Mouse (Mus musculus) midbrain, embryonic 10.5 days (tissue): ENCODE measurements around the gene Trim34a. TPM values are rescaled to one million over a fixed set of nuclear protein-coding genes. Genes with fewer than 3 reads are reported as not detected.
"Not testable (repeated sequence)": the region's sequence is repeated elsewhere in the genome, so short reads cannot be mapped to it uniquely, and the experiment has no call there.

Experiments used
- DNase-seq: peaks from one replicate; pipeline ENCODE4 v3.0.0-alpha.2; 2017; ENCODE audit warnings: low spot score
- H3K27ac ChIP-seq: fragments of 300-500 bp; sonication (generic); replicated peaks from 2 replicates; pipeline ENCODE4 v1.5.1; 2016; ENCODE audit warnings: mild to moderate bottlenecking
- H3K27me3 ChIP-seq: fragments of 300-500 bp; sonication (generic); 2 replicates; pipeline ENCODE4 v1.6.1; 2016; ENCODE audit warnings: low read depth, mild to moderate bottlenecking; ENCODE audit not compliant: poor library complexity, severe bottlenecking
- H3K36me3 ChIP-seq: fragments of 300-500 bp; sonication (generic); 2 replicates; pipeline ENCODE4 v1.6.1; 2016; ENCODE audit warnings: mild to moderate bottlenecking, moderate library complexity
- H3K4me1 ChIP-seq: fragments of 300-500 bp; sonication (generic); 2 replicates; pipeline ENCODE4 v1.6.1; 2016
- H3K4me3 ChIP-seq: fragments of 300-500 bp; sonication (generic); 2 replicates; pipeline ENCODE4 v1.5.1; 2016; ENCODE audit warnings: mild to moderate bottlenecking, moderate library complexity
- H3K9me3 ChIP-seq: fragments of 300-500 bp; sonication (generic); replicated peaks from 2 replicates; pipeline ENCODE4 v1.6.1; 2016; ENCODE audit warnings: mild to moderate bottlenecking
- WGBS: fragments of 180-500 bp; shearing (Covaris S2); methylation state at CpG from one replicate; pipeline ENCODE4 v1.1.7; 2016; 5-methylcytosine and 5-hydroxymethylcytosine counted together
- polyA plus RNA-seq: library from polyadenylated mRNA; unstranded; fragments of >200 nt; fragmentation: Nextera tagmentation; extraction: Ambion mirVana; gene quantifications from 2 replicates; pipeline ENCODE4 v1.2.1, GENCODE M21; 2016

Trim34a gene
- polyA plus RNA-seq, 1 experiment from 2014 or later = 0.44 TPM

DNA sequence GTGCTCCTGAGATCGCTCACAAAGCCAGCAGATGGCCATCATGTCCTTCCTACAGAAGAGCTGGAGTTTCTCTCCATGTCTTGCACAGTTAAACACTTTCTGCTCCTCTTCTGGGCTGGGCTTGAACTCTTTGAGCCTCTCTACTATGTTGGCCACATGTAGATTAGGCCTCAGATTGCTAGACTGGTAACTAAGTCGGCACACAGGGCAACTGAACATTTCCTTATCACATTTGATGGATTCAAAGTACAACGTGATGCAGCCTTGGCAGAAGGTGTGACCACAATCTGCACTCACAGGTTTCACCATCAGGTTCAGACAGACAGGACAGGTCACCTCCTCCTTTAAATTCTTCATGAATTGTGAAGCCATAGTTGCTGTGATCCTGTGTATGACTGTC lies 35.1 kb downstream of the Trim34a start:
- not testable (repeated sequence) for DNase-seq, H3K4me1 ChIP-seq, H3K27ac ChIP-seq, H3K36me3 ChIP-seq, H3K27me3 ChIP-seq, H3K9me3 ChIP-seq, H3K4me3 ChIP-seq
- WGBS = 79% methylated on average over 3 of the region's 3 CpGs

DNA sequence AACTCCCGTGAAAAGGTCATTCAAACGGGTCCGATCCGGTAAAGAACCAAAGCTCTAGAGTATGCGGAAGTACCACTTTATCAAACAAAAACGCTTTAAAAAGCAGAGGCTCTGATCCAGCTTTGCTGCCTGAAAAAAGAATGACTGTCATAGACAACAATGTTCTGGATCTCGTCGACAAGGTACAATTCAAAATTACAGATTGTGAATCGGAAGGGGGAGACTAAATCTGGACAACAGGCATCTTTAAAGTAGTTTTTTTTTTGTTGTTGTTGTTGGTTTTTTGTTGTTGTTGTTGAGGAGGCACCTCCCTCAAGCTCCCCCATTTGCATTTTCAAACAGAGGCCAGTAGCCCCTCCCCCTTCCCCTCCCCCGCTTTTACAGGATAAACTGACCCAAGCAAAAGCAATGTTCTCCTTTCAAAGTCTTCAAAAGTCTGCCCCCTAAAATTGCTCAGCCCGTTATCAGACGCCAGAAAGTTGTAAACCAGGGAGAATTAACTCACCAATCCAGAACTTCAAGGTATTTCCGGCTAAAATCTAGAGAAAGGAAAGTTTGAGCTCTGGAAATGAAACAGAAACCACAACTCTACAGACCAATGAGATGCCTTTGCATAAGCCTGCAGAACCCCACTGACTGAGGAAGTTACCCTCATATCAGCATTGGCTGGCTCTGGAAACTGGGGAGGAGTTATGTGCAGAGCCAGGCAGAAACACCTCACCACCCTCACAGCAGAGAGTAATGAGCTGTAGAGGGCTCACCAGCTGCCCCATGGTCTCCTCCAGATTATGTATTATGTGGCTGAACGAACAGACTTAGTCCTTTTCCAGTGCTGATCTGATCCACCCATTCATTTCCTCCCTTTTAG lies 43.6 kb downstream of the Trim34a start, which contains the start of gene Trim5:
Gene Trim5 (minus strand): TSS at position 519 of the 868 bp plus-strand sequence.
- H3K9me3 ChIP-seq, H3K4me1 ChIP-seq, DNase-seq, H3K4me3 ChIP-seq, H3K36me3 ChIP-seq, H3K27me3 ChIP-seq, H3K27ac ChIP-seq: not testable (repeated sequence)
- 42% methylated on average over 14 of the region's 14 CpGs for WGBS

DNA sequence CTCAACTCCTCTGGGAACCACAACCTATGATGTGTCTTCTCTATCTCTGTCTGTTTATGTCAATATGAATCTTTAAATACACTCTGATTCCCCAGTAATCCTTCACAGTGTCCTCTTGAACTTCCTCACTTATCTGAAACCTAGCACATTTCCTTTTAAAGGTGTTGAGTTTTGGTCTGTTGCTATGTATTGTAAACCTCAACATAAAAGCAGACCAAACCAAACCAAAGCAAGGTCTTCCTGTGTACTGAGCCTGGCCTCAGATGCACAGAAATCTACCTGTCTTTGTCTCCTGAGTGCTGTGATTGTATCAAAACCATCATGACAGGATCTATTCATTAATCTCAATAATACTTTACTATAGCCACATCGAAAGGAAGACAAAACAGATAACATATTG lies 46.4 kb downstream of the Trim34a start:
- Histone ChIP-seq H3K27ac (no peak overlapping the region), H3K4me1 (no peaks in the 10 kb centered on the region), H3K9me3 (no peaks in the 10 kb centered on the region), H3K36me3 (no peaks in the 10 kb centered on the region), H3K4me3 (no peak overlapping the region), H3K27me3 (no peaks in the 10 kb centered on the region)
- DNase-seq = no peak
- WGBS = 93% methylated on average over 1 of the region's 1 CpGs

DNA sequence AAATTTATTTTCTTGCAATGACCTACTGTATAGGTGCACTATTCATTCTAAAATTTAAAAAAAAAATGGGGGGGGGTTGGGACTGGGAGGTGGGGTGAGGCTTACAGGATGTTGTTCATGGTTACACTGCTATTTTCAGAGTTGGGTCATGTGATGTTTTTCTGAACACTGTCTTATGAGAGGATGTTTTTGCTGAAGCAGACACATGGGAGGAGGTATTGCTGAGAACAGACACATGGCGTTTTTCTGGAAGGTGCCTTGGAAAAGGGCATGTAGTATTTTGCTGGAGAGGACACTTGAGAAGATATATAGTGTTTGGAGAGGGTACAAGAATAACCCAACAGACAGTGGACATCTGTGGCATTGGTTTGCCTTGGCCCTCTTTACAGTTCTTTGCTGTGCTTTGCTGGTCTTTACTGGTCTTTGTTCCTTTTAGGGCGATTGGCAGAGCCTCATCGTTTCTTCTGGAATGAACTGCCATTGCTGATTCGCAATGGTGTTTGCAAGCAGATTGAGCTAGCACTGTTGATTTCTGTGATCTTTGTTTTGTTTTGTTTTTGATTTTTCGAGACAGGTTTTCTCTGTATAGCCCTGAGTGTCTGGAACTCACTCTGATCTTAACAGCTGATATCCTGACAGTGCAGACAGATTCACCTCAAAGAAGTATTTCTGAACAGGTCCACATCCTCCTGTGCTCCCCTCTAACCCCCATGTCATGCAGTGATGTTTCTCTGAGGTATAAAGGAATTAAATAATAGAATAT lies 47.6 kb downstream of the Trim34a start:
- H3K36me3 ChIP-seq = no peaks in the 10 kb centered on the region

More for the DNA sequence above, 47.6 kb downstream of the Trim34a start:
- Histone ChIP-seq H3K4me3 (no peak overlapping the region), H3K4me1 (no peaks in the 10 kb centered on the region), H3K27me3 (no peaks in the 10 kb centered on the region), H3K27ac (no peak overlapping the region), H3K9me3 (no peaks in the 10 kb centered on the region)
- 89% methylated on average over 5 of the region's 5 CpGs for WGBS
- no peak for DNase-seq

Other genes starting within 250 kb of the Trim34a start
- not detected in 2 replicates for gene Olfr638, start 245.7 kb upstream of the Trim34a start, polyA plus RNA-seq
- gene Olfr639, start 227.2 kb upstream of the Trim34a start, polyA plus RNA-seq = not detected in 2 replicates
- not detected in 2 replicates for gene Olfr640, start 218.9 kb upstream of the Trim34a start, polyA plus RNA-seq
- gene Olfr641, start 209.0 kb upstream of the Trim34a start, polyA plus RNA-seq = not detected in 2 replicates
- not detected in 2 replicates for gene Olfr642, start 191.8 kb upstream of the Trim34a start, polyA plus RNA-seq
- not detected in 2 replicates for gene 4930516K23Rik, start 183.0 kb upstream of the Trim34a start, polyA plus RNA-seq
- not detected in 2 replicates for gene Olfr644, start 172.6 kb upstream of the Trim34a start, polyA plus RNA-seq
- gene Olfr645, start 159.0 kb upstream of the Trim34a start, polyA plus RNA-seq = not detected in 2 replicates
- gene Olfr646, start 139.6 kb upstream of the Trim34a start, polyA plus RNA-seq = not detected in 2 replicates
- gene Ubqln5, start 114.6 kb upstream of the Trim34a start, polyA plus RNA-seq = not detected in 2 replicates
- not detected in 2 replicates for gene Olfr643, start 107.1 kb upstream of the Trim34a start, polyA plus RNA-seq
- not detected in 2 replicates for gene Ubqln3, start 101.2 kb upstream of the Trim34a start, polyA plus RNA-seq
- not detected in 2 replicates for gene Ubqlnl, start 93.9 kb upstream of the Trim34a start, polyA plus RNA-seq
- not detected in 2 replicates for gene Olfm5, start 79.6 kb upstream of the Trim34a start, polyA plus RNA-seq
- 0.21 and 0.29 TPM in 2 replicates for gene Olfr648, start 61.1 kb upstream of the Trim34a start, polyA plus RNA-seq
- not detected in 2 replicates for gene Olfr649, start 48.5 kb upstream of the Trim34a start, polyA plus RNA-seq
- 3.6 and 4.9 TPM in 2 replicates for gene Trim6, start 25.7 kb upstream of the Trim34a start, polyA plus RNA-seq
- gene Trim5, start 43.6 kb downstream of the Trim34a start, polyA plus RNA-seq = 0.11 TPM in 1 of 2 replicates, not detected in the other
- gene Trim12a, start 71.0 kb downstream of the Trim34a start, polyA plus RNA-seq = 1.2 and 1.8 TPM in 2 replicates
- not detected in 2 replicates for gene Trim34b, start 85.0 kb downstream of the Trim34a start, polyA plus RNA-seq
- 0.41 and 0.46 TPM in 2 replicates for gene Trim12c, start 108.9 kb downstream of the Trim34a start, polyA plus RNA-seq
- 0.25 TPM in 1 of 2 replicates, not detected in the other for gene Trim30b, start 125.4 kb downstream of the Trim34a start, polyA plus RNA-seq
- not detected in 2 replicates for gene Trim30c, start 156.4 kb downstream of the Trim34a start, polyA plus RNA-seq
- 0.30 and 0.51 TPM in 2 replicates for gene Trim30a, start 220.7 kb downstream of the Trim34a start, polyA plus RNA-seq